Mouse (Mus musculus) brain, embryonic 14.5 days (tissue): Measurements from ENCODE around the gene Npy4r.

ENCODE experiments used
- CTCF ChIP-seq: fragments of 200-500 bp; IDR thresholded peaks from 2 replicates; pipeline ENCODE4 v1.5.1; 2012; ENCODE audit warnings: inconsistent platforms, mild to moderate bottlenecking, moderate library complexity, borderline replicate concordance; ENCODE audit not compliant: insufficient read depth, insufficient read length; ENCODE audit errors: extremely low read depth
- POLR2A ChIP-seq: fragments of 200-500 bp; IDR thresholded peaks from 2 replicates; pipeline ENCODE4 v1.6.1; 2012; ENCODE audit warnings: mild to moderate bottlenecking, inconsistent platforms, borderline replicate concordance; ENCODE audit not compliant: poor library complexity, insufficient read depth, insufficient read length, severe bottlenecking; ENCODE audit errors: extremely low read depth

DNA sequence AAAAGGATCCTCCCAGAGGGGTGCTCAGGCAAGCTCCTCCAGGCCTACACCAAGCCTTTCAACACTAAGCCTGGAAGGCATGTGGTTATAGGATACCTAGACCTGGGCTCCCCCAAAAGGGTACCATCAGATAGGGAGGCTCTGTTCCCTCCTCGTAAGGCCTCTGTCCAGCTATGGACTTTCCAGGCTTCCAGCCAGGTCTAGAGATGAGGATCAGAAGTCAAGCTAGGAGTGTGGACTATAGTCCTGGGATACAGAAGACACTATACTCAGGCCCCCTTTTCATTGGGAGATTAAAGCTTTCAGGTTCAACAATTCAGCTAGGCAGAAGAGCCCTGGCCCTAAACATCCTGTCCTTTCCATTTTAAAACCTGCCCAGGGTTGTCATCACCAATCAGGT is 30.8 kb upstream of the Npy4r start:
- TF ChIP-seq CTCF (no peak), POLR2A (no peak)
